Mouse (Mus musculus): Measurements from ENCODE around the gene Csk.

DNA sequence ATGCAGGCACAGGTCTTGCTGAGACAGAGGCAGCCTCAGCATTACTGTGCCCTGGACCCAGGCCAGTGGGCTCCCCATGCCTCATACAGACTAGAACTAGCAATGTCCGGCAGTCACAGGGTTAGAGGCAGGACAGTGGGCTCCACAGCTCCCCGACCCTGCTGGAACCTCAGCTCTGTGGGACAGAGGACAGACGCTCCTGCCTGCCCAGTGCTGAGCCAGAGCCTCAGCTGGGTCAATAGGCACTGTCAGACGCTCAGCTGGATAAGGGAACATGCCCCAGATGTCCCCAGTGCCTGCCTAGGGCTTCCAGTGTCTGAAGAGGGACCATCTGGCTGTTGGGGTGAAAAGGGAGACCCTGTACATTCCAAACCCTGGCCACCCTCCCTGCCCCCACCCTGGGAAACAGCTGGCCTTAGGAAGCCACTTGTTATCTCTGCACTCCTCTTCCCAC, 55.5 kb downstream of the Csk start:
- no peak for TF ChIP-seq CTCF (IDR thresholded peaks at IDR 0.05; ENCODE audit: insufficient read depth, low read length)
- TF ChIP-seq POLR2A (IDR thresholded peaks at IDR 0.05; ENCODE audit: borderline replicate concordance, extremely low read depth, low read depth, low read length): no peak

Measured in lung, adult 2 months (tissue).